Mouse (Mus musculus) thymus, postnatal 36 days (tissue): ENCODE data around the gene Styxl1.

Source experiments
- DNase-seq, 2 experiments: peaks; one replicate each; pipeline ENCODE4 v3.0.0; 2022; ENCODE audit warnings: mixed read lengths in 2 of 2

The Styxl1 gene

DNA sequence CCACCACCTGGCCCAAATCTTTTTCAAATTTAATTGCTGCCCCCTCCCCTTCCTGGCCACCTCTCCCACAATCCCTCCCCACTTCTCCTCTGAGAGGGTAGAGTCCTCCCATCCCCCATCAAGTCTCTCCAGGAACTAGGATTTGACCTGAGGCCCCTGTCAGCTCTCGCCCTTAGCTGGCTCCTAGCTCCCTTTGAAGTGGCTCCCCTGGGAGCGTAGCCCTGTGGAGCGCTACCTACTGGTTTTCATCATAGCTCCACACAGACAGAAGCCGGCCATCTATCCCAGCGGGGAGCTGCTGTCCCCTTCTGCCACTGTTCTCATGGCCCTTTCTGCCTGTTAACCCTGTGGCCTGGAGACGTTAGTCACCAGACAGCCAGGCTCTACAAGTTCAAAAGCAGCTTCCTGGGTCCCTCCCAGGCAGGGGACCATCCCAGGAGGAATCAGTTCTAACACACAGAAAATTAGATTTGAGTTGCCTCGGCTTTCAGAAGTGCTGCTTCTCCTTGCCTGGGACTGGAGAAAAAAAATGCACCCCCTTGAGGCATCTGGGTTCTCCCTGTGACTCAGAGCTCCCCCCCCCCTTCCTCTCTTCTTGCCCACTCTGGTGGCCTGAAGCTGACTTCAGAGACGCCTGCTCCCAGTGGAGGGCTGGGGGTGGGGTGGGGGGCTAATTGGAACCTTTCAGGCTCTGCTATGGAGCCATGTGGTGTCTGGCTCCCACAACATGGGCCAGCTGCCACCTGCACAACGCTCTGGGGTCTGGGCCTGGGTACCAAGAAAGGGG is 53.5 kb downstream of the Styxl1 start:
- no peak for DNase-seq

DNA sequence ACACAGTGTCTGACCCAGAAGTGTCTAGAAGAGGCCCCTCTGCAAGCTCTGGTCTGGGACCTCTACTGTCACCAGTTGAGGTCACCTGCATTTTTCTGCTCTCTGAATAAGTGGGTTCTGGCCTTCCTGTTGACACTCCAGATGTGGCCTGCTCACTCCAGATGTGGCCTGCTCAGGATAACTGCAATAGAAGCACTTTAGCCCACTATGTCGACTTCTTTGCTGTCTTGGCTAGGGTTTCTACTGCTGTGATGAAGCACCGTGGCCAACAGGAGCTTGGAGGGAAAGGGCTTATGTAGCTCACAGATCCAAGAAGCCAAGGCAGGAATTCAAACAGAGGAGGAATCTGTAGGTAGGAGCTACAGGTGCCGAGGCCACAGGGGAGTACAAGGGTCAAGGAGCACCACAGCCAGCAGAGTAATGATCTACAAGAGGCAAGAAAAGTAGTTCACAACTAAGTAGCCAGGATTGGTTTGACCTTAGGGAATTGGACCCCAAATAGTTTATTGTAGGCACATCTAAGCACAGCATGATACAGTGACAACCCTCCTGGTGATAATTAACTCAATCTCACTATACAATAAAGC is 54.9 kb downstream of the Styxl1 start:
- DNase-seq: no peak

DNA sequence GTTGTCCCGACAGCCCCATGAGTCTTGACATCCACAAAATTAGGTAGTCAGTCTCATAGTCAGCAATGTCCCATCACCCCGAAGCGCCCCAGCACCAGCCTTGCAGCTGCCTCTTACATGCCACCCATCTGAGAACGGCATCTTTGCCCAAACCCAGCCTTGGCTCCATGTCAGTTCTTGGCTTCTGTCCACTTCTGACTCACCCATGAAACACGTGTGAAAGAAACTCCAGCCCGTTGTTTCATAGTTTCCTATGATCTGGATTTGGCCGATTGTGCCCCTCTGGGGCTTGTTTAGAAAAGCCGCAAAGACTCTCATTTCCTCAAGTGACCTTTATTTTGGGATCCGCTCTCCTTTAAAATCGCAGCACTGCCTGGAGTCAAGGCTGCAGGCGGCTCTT is 56.1 kb downstream of the Styxl1 start:
- DNase-seq: no peak

DNA sequence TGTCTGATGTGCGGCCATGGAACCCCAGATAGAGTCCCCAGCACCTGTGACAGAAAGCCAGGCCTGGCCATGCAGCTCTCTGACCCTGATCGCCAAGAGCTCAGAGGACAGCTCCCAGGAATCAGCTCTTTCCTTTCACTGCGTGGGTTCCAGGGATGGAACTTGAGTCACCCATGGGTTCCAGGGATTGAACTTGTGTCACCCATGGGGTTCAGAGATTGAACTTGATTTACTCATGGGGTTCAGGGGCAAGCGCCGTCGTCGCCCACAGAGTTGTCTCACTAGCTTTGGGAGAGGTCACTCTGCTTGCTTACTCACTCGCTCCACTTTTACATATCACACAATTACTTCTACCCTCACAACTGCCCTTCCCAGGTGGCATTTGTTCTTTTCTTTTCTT is 57.1 kb downstream of the Styxl1 start:
- DNase-seq: no peak

DNA sequence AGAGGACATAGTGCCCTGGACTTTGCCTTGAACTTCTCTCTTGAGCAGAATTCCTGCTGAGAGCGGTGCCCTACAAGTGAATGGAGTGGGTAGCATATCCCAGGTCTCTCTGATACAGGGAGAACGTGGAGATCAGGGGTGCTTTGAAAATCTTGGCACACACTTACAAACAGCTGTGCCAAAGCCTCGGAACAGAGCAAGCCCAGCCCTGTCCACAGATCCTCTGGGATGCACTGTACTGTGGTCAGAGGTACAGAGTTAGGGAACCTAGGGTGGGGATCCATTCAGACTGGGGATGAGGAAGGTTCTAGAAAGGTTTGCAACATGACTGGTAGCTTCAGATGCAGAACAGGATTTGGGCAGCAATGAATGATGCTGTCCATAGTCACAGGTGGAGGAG is 58.1 kb downstream of the Styxl1 start:
- no peak for DNase-seq

DNA sequence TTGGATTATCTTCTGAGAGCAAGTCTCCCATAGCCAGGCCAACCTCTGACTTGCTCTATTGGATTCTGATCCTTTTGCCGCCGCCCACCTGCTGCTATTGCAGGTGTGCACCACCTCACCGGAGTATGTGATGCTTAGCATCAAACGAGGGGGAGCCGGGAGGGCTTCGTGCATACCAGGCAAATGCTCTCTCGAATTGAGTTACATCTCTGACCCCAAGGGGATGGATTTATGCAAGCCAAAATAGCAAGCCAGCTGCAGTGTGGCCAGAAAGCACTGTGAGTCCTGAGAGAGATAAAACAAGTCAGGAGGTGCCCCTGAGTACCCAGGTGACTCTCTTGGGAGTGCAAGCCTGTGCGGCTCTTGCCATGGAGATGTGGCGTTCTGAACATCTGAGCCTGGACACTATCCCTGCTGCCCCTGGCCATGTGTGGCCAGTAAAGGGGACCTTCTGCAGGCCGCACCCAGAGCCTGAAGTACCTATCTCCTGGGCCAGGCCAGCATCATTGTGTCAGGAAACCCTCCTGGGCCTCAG is 58.5 kb downstream of the Styxl1 start:
- no peak for DNase-seq

DNA sequence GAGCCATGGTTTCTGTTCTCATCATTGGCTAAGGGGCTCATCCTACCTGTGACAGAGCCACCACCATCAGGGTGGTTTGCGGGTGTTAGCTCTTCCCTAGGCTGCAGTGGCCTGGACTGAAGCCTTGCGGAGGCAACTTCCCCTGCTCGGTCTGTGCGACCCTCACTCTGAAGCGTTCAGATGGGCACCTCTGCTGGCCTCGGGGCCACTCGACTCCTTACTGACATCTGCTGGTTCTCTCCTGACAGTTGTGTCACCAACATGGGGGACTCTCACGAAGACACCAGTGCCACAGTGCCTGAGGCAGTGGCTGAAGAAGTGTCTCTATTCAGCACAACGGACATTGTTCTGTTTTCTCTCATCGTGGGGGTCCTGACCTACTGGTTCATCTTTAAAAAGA is 62.6 kb downstream of the Styxl1 start:
- DNase-seq: peak in 1 of 2 experiments; percentile 39

DNA sequence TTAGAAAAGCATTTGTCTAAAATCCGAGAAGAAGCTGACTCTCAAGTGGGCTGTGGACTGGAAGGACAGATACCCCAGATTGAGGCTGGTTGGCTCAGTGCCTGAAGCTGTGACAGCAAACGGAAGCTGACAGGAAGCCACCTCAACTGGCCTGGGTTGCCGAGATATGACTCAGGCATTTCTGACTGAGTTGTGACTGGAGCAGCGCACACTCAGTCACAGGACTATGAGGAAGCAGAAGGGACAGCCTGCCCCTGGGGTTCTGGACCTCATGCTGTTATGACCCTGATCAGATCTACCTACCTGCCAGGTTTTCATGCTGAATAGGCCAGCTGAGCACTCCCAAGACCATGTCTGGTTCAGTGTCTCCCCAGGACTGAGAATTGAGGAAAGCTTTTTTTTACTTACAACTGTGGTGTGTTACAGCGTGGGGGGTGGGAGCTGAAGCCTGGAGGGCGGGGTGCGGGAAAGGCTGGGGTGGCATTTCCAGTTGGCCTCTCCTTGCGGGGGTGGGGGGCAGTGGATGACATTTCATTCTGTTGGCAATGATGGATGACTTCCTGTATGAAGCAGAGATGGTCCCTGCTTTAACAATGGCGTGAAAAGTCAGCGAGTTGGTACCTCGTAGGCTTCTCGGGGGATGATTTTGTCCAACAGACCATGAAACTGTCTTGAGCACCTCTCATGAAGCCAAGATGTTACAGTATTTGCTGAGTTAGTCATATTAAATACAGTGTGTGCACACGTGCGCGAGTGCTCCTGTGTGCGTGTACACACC is 64.6 kb downstream of the Styxl1 start:
- DNase-seq: peak; percentile 58 to 66

DNA sequence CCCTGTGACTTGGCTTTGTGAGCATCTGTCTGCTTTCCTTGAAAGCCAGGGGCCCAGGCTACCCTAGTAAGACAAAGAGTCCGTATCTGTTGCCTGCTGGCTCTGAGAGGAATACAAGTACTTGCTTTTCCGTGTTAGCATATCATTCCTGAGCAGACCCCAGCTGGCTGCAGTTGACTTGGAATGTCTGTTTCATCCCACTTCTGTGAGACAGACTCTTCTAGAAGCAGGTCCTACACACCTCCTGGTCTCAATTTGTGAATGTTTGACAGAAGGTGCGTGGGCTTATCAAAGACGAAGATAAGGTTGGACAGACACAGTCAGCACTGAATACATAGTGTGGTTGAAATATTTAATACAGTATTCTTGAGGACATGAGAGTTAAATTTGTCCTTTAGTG is 65.4 kb downstream of the Styxl1 start:
- no peak for DNase-seq

DNA sequence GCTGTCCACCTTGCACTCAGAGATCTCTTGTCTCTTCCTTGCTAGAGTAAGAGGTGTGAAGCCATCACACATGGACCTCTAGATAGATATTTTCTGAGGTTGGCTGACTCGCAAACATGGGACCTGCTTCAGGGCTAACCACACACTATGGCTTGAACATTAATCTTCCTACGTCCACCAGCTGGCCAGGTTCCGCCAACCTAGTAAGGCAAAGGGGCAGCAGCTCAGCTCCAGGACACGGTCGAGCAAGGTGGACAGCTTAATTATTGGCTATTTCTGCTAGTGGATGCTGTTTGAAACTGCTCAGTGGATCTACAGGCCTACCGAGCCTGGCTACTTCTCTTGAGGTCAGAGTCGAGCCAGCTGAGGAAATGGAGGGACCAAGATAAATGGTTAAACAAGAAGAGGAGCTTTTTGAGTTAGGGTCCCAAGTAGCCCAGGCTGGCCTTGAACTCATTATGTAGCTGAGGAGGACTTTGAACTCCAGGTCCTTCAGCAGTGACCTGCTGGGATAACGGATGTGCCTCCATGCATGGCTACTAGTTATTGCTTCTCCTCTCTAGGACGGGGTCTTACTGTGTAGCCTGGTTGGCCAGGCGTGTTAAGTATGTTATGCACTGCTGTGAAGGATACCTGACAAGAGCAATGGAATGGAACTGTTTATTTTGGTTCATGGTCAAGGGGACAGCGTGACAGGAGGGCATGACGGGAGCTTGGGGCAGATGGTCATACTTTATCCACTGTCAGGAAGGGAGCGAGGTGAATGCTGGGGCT is 66.4 kb downstream of the Styxl1 start:
- no peak for DNase-seq

DNA sequence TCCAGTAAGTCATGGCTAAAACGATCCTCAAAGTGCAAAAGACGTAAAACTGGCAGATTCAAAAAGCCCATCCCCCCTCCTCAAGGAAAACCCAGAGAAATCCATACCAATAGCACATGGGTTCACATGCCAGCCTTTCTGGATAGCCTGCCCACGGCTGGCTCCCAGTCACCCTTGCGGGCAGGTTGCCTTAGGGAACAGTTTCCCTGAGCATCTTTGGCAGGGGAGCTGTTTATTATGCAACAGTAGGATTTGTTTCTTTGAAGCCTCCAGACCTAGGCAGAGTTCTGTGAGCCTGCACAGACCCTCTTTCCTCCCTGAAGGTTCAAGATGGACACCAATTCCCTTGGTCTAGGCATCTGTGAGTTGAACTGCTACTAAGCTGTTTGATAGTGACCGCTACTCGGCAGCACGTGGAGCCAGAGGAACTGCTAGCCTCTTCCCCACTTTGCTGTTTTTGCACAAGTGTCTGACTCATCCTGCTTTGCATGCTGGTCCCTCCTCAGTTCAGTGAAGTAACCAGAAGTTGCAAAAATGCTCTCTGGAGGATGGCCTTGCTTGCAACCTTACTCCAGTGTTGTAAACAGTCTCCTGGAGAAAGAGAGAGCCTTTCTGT is 67.5 kb downstream of the Styxl1 start:
- no peak for DNase-seq

DNA sequence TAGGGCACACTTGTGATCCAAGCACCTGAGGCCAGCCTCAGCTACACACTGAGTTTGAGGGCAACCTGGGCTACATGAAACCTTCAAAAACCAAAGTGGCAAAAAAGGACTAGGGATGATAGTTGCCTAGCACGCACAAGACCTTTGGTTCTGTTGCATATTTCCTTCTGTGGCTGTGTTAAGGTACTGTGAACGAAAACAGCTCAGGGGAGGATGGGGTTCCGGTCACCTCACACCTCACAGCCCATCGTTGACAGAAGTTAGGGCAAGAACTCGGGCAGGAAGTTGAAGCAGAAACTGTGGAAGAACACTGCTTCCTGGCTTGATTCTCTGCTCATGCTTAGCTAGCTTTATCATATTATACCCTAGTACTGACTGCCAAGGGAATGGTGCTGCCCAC is 68.5 kb downstream of the Styxl1 start:
- DNase-seq: no peak

DNA sequence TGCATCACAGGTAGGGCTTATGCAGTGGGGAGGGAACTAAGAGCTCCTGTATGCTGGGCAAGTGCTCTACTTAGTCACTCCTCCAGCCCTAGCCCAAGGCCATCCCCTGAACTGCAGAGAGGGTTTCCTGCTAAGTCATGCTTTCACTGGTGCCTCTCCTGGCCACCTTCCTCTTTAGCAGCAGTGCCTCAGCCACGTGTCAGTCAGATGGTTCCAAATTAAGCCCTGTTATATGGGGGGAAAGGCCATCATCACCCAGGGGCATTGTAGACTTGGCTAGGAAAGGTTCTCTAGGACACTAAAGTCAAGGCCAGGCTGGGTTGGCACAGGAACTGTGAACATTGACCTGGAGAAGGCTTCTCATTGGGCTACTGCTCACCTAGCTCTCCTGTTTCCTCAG is 70.3 kb downstream of the Styxl1 start:
- no peak for DNase-seq

DNA sequence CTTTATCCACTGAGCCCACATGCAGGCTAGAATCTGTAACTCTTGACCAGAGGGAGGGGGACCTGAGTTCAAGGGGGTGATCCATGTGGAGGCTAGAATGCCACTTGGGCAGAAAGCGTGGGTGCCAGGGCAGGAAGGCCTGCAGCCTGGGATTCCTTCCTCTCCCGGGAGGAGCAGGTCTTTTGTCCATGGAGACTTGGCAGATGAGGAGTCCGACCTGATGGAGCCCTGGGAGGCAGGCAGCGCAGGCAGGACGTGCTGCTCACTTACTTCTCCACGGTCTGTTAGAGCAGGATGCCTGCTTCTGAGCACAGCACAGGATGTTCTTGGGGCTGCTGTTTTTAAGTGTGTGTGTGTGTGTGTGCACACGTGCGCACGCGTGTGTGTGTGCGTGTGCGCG is 71.1 kb downstream of the Styxl1 start:
- DNase-seq: no peak

DNA sequence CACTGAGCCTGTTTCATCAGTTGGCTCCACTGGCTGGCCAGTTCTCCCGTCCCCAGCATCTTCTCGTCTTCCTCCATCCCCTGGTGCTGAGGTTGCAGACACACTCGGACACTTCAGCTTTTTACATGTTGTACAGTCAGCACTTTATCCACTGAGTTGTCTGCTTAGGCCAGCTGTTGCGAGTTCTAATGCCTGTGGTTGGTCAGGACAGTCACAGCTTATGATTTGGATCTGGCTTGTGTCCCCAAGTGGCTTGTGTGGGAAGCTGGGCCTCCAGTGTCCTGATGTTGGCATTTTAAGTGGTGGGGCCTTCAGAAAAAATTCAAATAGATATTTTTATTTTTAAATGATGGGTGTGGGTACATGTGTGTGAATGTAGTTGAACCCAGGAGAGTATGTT is 72.8 kb downstream of the Styxl1 start:
- no peak for DNase-seq

DNA sequence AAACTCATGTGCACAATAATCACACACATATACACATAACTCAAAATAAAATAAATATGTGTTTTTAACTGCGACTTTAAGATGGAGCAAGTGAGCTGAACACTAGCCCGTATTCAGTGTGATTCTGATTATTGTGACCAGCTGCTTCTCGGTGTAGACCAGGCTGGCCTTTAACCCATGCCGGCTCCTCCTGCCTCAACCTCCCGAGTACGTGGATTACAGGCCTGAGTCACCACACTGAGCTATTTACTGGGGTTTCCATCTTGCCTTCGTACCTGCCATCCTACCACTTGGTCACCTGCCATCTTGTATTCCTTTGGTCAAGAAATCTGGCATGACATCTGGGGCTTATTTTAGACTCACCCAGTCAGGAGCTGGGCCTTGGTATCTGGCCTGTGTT is 74.8 kb downstream of the Styxl1 start:
- no peak for DNase-seq

DNA sequence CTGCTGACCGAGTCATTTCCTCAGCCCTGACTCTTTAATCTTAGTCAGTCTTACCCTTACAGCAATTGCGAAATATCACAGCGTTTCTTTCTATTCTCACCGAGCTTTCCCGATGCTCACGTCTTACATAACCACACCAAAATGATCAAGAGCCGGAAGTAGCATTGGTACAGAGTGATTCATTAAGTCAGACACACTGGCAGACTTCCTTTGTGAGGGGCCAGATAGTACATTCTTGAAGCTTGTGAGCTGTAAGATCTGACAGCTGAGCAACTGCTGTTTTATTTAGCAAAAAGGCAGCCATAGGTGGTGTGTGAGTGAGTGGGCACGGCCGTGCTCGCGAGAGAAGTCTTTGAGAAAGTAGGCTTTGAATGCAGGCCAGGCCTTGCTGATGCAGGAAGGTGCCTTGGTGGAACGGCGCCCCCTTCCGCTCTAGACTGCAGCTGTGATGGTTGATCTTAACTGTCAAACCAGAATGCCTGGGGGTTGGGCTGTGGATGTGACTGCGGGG is 75.4 kb downstream of the Styxl1 start:
- DNase-seq: peak; percentile 85 to 88

DNA sequence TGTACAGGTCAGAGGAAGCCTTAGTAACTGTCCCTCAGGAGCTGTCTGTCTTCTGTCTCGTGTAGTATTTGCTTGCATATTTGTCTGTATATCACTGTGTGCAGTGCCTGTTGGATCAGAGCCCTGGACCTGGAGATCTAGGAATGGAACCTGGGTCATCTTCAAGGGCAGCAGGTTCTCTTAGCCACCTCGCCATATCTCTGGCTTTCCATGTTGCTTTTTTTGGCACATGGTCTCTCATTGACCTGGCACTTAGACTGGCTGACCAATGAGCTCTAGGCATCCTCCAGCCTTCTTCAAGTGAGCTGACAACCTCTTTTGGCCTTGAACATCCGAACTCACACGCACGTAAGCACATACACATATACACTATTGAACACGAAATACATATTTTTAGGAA is 76.0 kb downstream of the Styxl1 start:
- DNase-seq: no peak

DNA sequence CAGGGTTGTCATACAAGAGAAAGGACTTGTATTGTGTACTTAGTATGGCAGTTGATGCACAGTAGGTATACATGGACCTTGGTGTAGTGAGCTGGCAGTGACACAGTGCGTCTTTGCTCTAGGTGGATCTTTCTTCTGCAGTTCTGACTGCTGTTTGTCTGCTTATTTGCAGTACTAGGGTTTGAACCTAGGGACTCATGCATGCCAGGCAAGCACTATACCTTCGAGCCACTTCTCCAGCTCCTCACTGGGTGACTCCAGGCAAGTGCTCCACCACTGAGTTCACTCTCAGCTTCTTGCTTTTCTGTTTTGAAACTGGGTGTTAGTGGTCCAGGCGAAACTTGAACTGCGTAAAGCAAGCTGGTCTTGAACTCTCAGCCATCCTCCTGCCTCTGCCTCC is 76.6 kb downstream of the Styxl1 start:
- no peak for DNase-seq

DNA sequence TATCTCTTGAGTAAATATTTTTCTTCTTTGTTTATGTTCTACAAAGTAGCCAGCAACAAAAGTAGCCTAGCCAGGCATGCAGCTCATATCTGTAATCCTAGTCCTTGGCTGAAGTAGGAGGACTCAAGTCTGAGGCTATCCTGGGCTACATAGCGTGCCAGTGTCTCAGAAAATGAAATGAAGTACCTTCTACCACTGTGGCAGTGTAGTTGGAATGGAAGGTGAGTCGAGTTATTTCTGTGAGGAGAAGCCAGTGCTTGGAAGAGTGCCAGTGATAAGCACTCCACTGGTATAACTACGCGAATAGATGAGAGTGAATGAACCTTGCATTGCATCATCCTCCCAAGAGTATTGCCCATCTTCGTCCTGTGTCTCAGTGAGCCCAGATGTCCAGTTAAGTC is 80.5 kb downstream of the Styxl1 start:
- no peak for DNase-seq
